Mouse (Mus musculus) T-helper 17 cell (primary cell): ENCODE results near the gene Ptafr.

Experiments used
- in situ Hi-C, 2 experiments: fragments of 300-600 bp; cut with MboI, MseI; formaldehyde crosslinking; loops; 1 replicate in 1 of 2; 2 replicates in 1 of 2; pipeline ENCODE4 v1.15.1; 2025; ENCODE audit warnings: high pct_unique_total_duplicates in 2 of 2

Ptafr gene

GRCm38 (mm10) chr4:132563965-132564364 is at the start of gene Ptafr:
Ptafr (plus strand) TSS chr4:132564067.
- in situ Hi-C loops: no loop called here

GRCm38 (mm10) chr4:132514555-132515135 is 49.2 kb upstream of the Ptafr start:
- in situ Hi-C loops: loop anchor here (5.0 to 25.0 kb wide), 4 partner anchors 52 to 1577 kb away; partner anchors contain the start of genes Matn1 (in 1 of the 2), Med18 (in 1 of the 2) and Phactr4 (in 1 of the 2)

GRCm38 (mm10) chr4:132515369-132516155 is 48.3 kb upstream of the Ptafr start:
- in situ Hi-C loops: loop anchor here in 1 of 2 experiments (25.0 kb wide), 1 partner anchor 1578 kb away; the partner anchor contains the start of gene Matn1

- in situ Hi-C loops: loop anchor here in 1 of 2 experiments (25.0 kb wide), 1 partner anchor 1581 kb away; the partner anchor contains the start of gene Matn1
Measured at GRCm38 (mm10) chr4:132518066-132518465, 45.8 kb upstream of the Ptafr start.

GRCm38 (mm10) chr4:132519188-132519587 is 44.7 kb upstream of the Ptafr start:
- in situ Hi-C loops: loop anchor here in 1 of 2 experiments (25.0 kb wide), 1 partner anchor 1582 kb away; the partner anchor contains the start of gene Matn1

GRCm38 (mm10) chr4:132524321-132524741 is 39.5 kb upstream of the Ptafr start:
- in situ Hi-C loops: loop anchor here in 1 of 2 experiments (25.0 kb wide), 1 partner anchor 1587 kb away; the partner anchor contains the start of gene Matn1

- in situ Hi-C loops: loop anchor here in 1 of 2 experiments (25.0 kb wide), 1 partner anchor 1588 kb away; the partner anchor contains the start of gene Matn1
Measured at GRCm38 (mm10) chr4:132524808-132525207, 39.1 kb upstream of the Ptafr start.

GRCm38 (mm10) chr4:132526678-132527077 is 37.2 kb upstream of the Ptafr start:
- in situ Hi-C loops: no loop called here

- in situ Hi-C loops: no loop called here
Measured at GRCm38 (mm10) chr4:132527917-132528522, 35.8 kb upstream of the Ptafr start.

GRCm38 (mm10) chr4:132529344-132529743 is 34.5 kb upstream of the Ptafr start:
- in situ Hi-C loops: no loop called here

- in situ Hi-C loops: no loop called here
Measured at GRCm38 (mm10) chr4:132530033-132530804, 33.6 kb upstream of the Ptafr start.

GRCm38 (mm10) chr4:132532496-132532895 is 31.4 kb upstream of the Ptafr start:
- in situ Hi-C loops: no loop called here

- in situ Hi-C loops: no loop called here
Measured at GRCm38 (mm10) chr4:132532981-132533916, 30.6 kb upstream of the Ptafr start, which contains the start of gene Atpif1. Atpif1 (minus strand) TSS chr4:132533659.

- in situ Hi-C loops: no loop called here
Measured at GRCm38 (mm10) chr4:132535406-132536121, 28.3 kb upstream of the Ptafr start, which contains the start of gene Dnajc8. Dnajc8 (plus strand) TSS chr4:132535550.

GRCm38 (mm10) chr4:132539481-132539880 is 24.4 kb upstream of the Ptafr start:
- in situ Hi-C loops: no loop called here

GRCm38 (mm10) chr4:132541413-132541812 is 22.5 kb upstream of the Ptafr start:
- in situ Hi-C loops: no loop called here

- in situ Hi-C loops: no loop called here
Measured at GRCm38 (mm10) chr4:132542724-132543123, 21.1 kb upstream of the Ptafr start.

- in situ Hi-C loops: no loop called here
Measured at GRCm38 (mm10) chr4:132545851-132546250, 18.0 kb upstream of the Ptafr start.

GRCm38 (mm10) chr4:132554221-132554620 is 9.6 kb upstream of the Ptafr start:
- in situ Hi-C loops: no loop called here
